Mouse (Mus musculus): ENCODE results near the gene Tbc1d20. TPM values are rescaled to one million over a fixed set of nuclear protein-coding genes. Genes with fewer than 3 reads are reported as not detected.

Tbc1d20 gene
- total and polyA plus RNA-seq, 3 experiments, result 14.3 to 22.5 (median 17.0) TPM

DNA sequence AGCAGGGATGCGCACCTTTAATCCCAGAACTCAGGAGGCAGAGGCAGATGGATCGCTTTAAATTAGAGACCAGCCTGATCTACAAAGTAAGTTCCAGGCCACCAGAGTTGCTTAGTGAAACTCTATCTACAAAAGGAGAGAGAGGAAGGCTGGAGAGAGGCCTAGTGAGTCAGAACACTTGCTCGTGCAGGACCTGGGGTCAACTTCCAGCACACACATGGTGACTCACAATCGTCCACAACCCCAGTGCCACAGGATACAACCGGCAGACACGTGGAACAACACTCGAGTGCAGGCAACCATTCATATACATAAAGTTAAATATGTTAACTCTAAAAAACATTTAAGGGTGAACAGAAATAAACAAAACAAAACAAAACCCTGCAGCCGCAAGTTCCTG is 33.0 kb downstream of the Tbc1d20 start:
- Histone ChIP-seq H3K36me3 (replicated peaks in 1 of 2; ENCODE audit: control insufficient read depth in 1 of 2, insufficient read depth in 1 of 2, low read length in 1 of 2) (peaks cover 68 to 91% of the 10 kb centered on the region in 2 experiments), H3K4me1 (ENCODE audit: control insufficient read depth in 1 of 2, insufficient read depth in 2 of 2) (peaks cover 3 to 38% of the 10 kb centered on the region in 2 experiments), H3K4me2 (ENCODE audit: insufficient read depth, low read depth, poor library complexity, severe bottlenecking) (no peak overlapping the region), H3K9me3 (replicated peaks; ENCODE audit: low read length) (no peaks in the 10 kb centered on the region), H3K27ac (ENCODE audit: insufficient read depth, low read depth) (no peak overlapping the region), H3K27me3 (replicated peaks) (no peaks in the 10 kb centered on the region), H3K9ac (ENCODE audit: insufficient read depth, low read depth) (no peak overlapping the region), H3K4me3 (replicated peaks in 1 of 3; ENCODE audit: low read depth in 2 of 3, low read length in 2 of 3, poor library complexity in 1 of 3) (no peak overlapping the region), H3K79me2 (replicated peaks; ENCODE audit: control insufficient read depth, extremely low read depth, insufficient read depth, poor library complexity, severe bottlenecking) (peaks cover 27% of the 10 kb centered on the region)
- dilution Hi-C loops (cut with MboI; ENCODE audit: extremely low pct_ligation_motif_present, extremely low pct_unique_long_range_greater_than_20kb, low sequenced_read_pairs), result no loop called here
- TF ChIP-seq NRF1 (IDR thresholded peaks at IDR 0.05; ENCODE audit: low read depth, low read length) (no peak), ZMIZ1 (IDR thresholded peaks at IDR 0.05; ENCODE audit: low read depth, low read length) (no peak), MAX (IDR thresholded peaks at IDR 0.05; ENCODE audit: low read length) (no peak), TBP (conservative IDR thresholded peaks at IDR 0.05; ENCODE audit: low read depth, low read length) (no peak), USF2 (conservative IDR thresholded peaks at IDR 0.05; ENCODE audit: low read depth, low read length) (no peak), CHD2 (IDR thresholded peaks at IDR 0.05; ENCODE audit: low read length) (no peak), USF1 (IDR thresholded peaks at IDR 0.05; ENCODE audit: low read depth, low read length) (no peak), POLR2A (IDR thresholded peaks at IDR 0.05; ENCODE audit: low read depth, low read length) (no peak), POLR2AphosphoS2 (IDR thresholded peaks at IDR 0.05; ENCODE audit: low read depth, low read length) (no peak)
- in situ Hi-C loops (cut with MboI; ENCODE audit: low pct_ligation_motif_present, low pct_unique_long_range_greater_than_20kb, low sequenced_read_pairs), result loop anchor here (5.0 kb wide), 1 partner anchor 34 kb away; the partner anchor contains the start of gene Tbc1d20
- DNase-seq (ENCODE audit: extremely low read depth), result no peak

DNA sequence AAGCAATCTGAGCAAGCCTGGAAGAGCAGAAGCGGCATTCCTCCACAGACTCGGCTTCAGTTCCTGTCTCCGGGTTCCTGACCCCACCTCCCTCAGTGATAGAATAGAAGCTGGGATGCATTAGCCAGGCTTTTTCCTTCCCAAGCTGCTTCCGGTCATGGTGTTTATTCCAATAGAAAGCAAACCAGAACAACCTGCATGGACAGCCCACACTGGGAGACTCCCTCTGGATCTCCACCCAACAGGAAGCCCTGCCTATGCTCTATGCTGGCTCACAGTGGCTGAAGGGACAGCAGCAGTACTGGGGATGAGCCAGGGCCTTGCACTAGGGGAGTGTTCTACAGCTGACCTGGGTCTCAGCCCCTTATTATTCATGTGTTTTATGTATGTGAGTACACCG is 34.4 kb downstream of the Tbc1d20 start:
- Histone ChIP-seq H3K9ac (ENCODE audit: insufficient read depth, low read depth) (no peak overlapping the region), H3K9me3 (replicated peaks; ENCODE audit: low read length) (no peaks in the 10 kb centered on the region), H3K27me3 (replicated peaks) (no peaks in the 10 kb centered on the region), H3K4me1 (ENCODE audit: control insufficient read depth in 1 of 2, insufficient read depth in 2 of 2) (peaks cover 3 to 38% of the 10 kb centered on the region in 2 experiments), H3K4me2 (ENCODE audit: insufficient read depth, low read depth, poor library complexity, severe bottlenecking) (no peak overlapping the region), H3K79me2 (replicated peaks; ENCODE audit: control insufficient read depth, extremely low read depth, insufficient read depth, poor library complexity, severe bottlenecking) (peaks cover 32% of the 10 kb centered on the region), H3K27ac (ENCODE audit: insufficient read depth, low read depth) (no peak overlapping the region), H3K36me3 (replicated peaks in 1 of 2; ENCODE audit: control insufficient read depth in 1 of 2, insufficient read depth in 1 of 2, low read length in 1 of 2) (peaks cover 55 to 78% of the 10 kb centered on the region in 2 experiments), H3K4me3 (replicated peaks in 1 of 3; ENCODE audit: low read depth in 2 of 3, low read length in 2 of 3, poor library complexity in 1 of 3) (no peak overlapping the region)
- in situ Hi-C loops (cut with MboI; ENCODE audit: low pct_ligation_motif_present, low pct_unique_long_range_greater_than_20kb, low sequenced_read_pairs) (loop anchor here (5.0 kb wide), 1 partner anchor 36 kb away; the partner anchor contains the start of gene Tbc1d20), dilution Hi-C loops (cut with MboI; ENCODE audit: extremely low pct_ligation_motif_present, extremely low pct_unique_long_range_greater_than_20kb, low sequenced_read_pairs) (no loop called here)
- DNase-seq (ENCODE audit: extremely low read depth), result no peak
- TF ChIP-seq CTCF (conservative IDR thresholded peaks at IDR 0.05 in 1 of 2, IDR thresholded peaks at IDR 0.05 in 1 of 2; ENCODE audit: low read depth in 2 of 2, low read length in 2 of 2) (no peak), BHLHE40 (IDR thresholded peaks at IDR 0.05; ENCODE audit: low read depth, low read length) (no peak), NELFE (IDR thresholded peaks at IDR 0.05; ENCODE audit: low read depth, low read length) (no peak), USF2 (conservative IDR thresholded peaks at IDR 0.05; ENCODE audit: low read depth, low read length) (no peak), UBTF (IDR thresholded peaks at IDR 0.05; ENCODE audit: low read depth, low read length) (no peak), JUN (IDR thresholded peaks at IDR 0.05; ENCODE audit: insufficient read depth, low read depth, low read length) (no peak), KAT2A (IDR thresholded peaks at IDR 0.05; ENCODE audit: insufficient replicate concordance, low read length) (no peak), MAZ (IDR thresholded peaks at IDR 0.05; ENCODE audit: low read depth, low read length) (no peak), POLR2A (IDR thresholded peaks at IDR 0.05; ENCODE audit: low read depth, low read length) (no peak), CHD1 (IDR thresholded peaks at IDR 0.05; ENCODE audit: low read depth, low read length) (no peak), GABPA (IDR thresholded peaks at IDR 0.05; ENCODE audit: insufficient replicate concordance, low read depth, low read length) (no peak), MYC (IDR thresholded peaks at IDR 0.05; ENCODE audit: low read depth, low read length) (no peak), ZNF384 (IDR thresholded peaks at IDR 0.05; ENCODE audit: low read depth, low read length) (no peak), POLR2AphosphoS2 (IDR thresholded peaks at IDR 0.05; ENCODE audit: low read depth, low read length) (no peak), RCOR1 (conservative IDR thresholded peaks at IDR 0.05; ENCODE audit: low read depth, low read length) (no peak), USF1 (IDR thresholded peaks at IDR 0.05; ENCODE audit: low read depth, low read length) (no peak), CHD2 (IDR thresholded peaks at IDR 0.05; ENCODE audit: low read length) (no peak), SIN3A (IDR thresholded peaks at IDR 0.05; ENCODE audit: low read length) (no peak), JUND (conservative IDR thresholded peaks at IDR 0.05; ENCODE audit: low read depth, low read length) (no peak)

All from CH12.LX (cell line).